Mouse (Mus musculus) kidney, adult 8-10 months (tissue): ENCODE data around the gene Pxn.
"Not testable (repeated sequence)": the region's sequence is repeated elsewhere in the genome, so short reads cannot be mapped to it uniquely, and the experiment has no call there.

Source experiments
- DNase-seq, 2 experiments: peaks; one replicate each; pipeline ENCODE4 v3.0.0; 2022

The Pxn gene

GRCm38 (mm10) chr5:115509790-115510689, 3.6 kb downstream of the Pxn start:
- no peak for DNase-seq

GRCm38 (mm10) chr5:115512375-115512774, 5.9 kb downstream of the Pxn start:
- no peak for DNase-seq

- DNase-seq, result peak in 1 of 2 experiments; percentile 10
Observed at GRCm38 (mm10) chr5:115513246-115513645, 6.8 kb downstream of the Pxn start.

- peak in 1 of 2 experiments; percentile 4 for DNase-seq
Observed at GRCm38 (mm10) chr5:115513721-115514120, 7.2 kb downstream of the Pxn start.

- no peak for DNase-seq
Observed at GRCm38 (mm10) chr5:115514346-115514745, 7.9 kb downstream of the Pxn start.

- peak; percentile 73 to 87 for DNase-seq
Observed at GRCm38 (mm10) chr5:115514896-115515587, 8.6 kb downstream of the Pxn start.

GRCm38 (mm10) chr5:115516081-115516907, 9.8 kb downstream of the Pxn start:
- peak in 1 of 2 experiments; percentile 50 for DNase-seq

- no peak for DNase-seq
Observed at GRCm38 (mm10) chr5:115516908-115517307, 10.4 kb downstream of the Pxn start.

GRCm38 (mm10) chr5:115517501-115517900, 11.0 kb downstream of the Pxn start:
- DNase-seq, result peak in 1 of 2 experiments; percentile 42

- not testable (repeated sequence) for DNase-seq
Observed at GRCm38 (mm10) chr5:115518214-115518613, 11.7 kb downstream of the Pxn start.

GRCm38 (mm10) chr5:115520325-115520869, 13.9 kb downstream of the Pxn start:
- DNase-seq, result peak; percentile 58 to 71

GRCm38 (mm10) chr5:115521553-115522461, 15.3 kb downstream of the Pxn start:
- DNase-seq, result peak; percentile 76 to 79

GRCm38 (mm10) chr5:115522531-115522930, 16.1 kb downstream of the Pxn start:
- DNase-seq, result no peak

- peak in 1 of 2 experiments; percentile 62 for DNase-seq
Observed at GRCm38 (mm10) chr5:115522981-115523499, 16.6 kb downstream of the Pxn start.

GRCm38 (mm10) chr5:115523971-115524370, 17.5 kb downstream of the Pxn start:
- peak; percentile 58 to 79 for DNase-seq

GRCm38 (mm10) chr5:115524471-115524870, 18.0 kb downstream of the Pxn start:
- no peak for DNase-seq

GRCm38 (mm10) chr5:115525416-115525815, 18.9 kb downstream of the Pxn start:
- no peak for DNase-seq

- peak in 1 of 2 experiments; percentile 44 for DNase-seq
Observed at GRCm38 (mm10) chr5:115525943-115526342, 19.5 kb downstream of the Pxn start.

GRCm38 (mm10) chr5:115526456-115527202, 20.2 kb downstream of the Pxn start:
- no peak for DNase-seq

GRCm38 (mm10) chr5:115528128-115528527, 21.7 kb downstream of the Pxn start:
- no peak for DNase-seq
